Mouse (Mus musculus) CD8-positive naive resting alpha-beta T cell, adult 57 days (primary cell): ENCODE data around the gene 4933415A04Rik. TPM values are rescaled to one million over a fixed set of nuclear protein-coding genes. Genes with fewer than 3 reads are reported as not detected.

Experiments used
- total RNA-seq: library from RNA; stranded (reverse); gene quantifications from one replicate; pipeline ENCODE4 v1.2.4, GENCODE M21; 2023

4933415A04Rik gene
- 1.0 TPM for total RNA-seq

GRCm38 (mm10) chr11:43586324-43587090 lies at the start of gene 4933415A04Rik:
Gene 4933415A04Rik (plus strand): TSS chr11:43587040.

GRCm38 (mm10) chr11:43601440-43601839 lies 14.6 kb downstream of the 4933415A04Rik start, which contains the start of gene Fabp6:
Gene Fabp6 (minus strand): TSS chr11:43601540.

Other genes with a start within 250 kb of the 4933415A04Rik start
- gene Pttg1, start 160.8 kb upstream of the 4933415A04Rik start, total RNA-seq: 51.8 TPM
- 110 TPM for gene Slu7, start 153.3 kb upstream of the 4933415A04Rik start, total RNA-seq
- gene C1qtnf2, start 112.8 kb upstream of the 4933415A04Rik start, total RNA-seq: not detected
- 2.2 TPM for gene Ccnjl, start 58.3 kb upstream of the 4933415A04Rik start, total RNA-seq
- not detected for gene Fabp6, start 14.5 kb downstream of the 4933415A04Rik start, total RNA-seq
- gene Pwwp2a, start 95.0 kb downstream of the 4933415A04Rik start, total RNA-seq: 64.4 TPM
- gene Ttc1, start 161.0 kb downstream of the 4933415A04Rik start, total RNA-seq: 36.5 TPM